Mouse (Mus musculus) kidney, adult 2 months (tissue): ENCODE measurements at regions not wholly inside any gene's neighbourhood (a gene's known extent, or its start where the extent isn't known, plus 50 kb on each side); places are given as distances from the start of the nearest gene placed in this dataset.

Experiments
- CTCF ChIP-seq: fragments of 200-500 bp; conservative IDR thresholded peaks from 2 replicates; pipeline ENCODE4 v1.5.1; 2011; ENCODE audit warnings: low read depth, mild to moderate bottlenecking, control low read depth, low read length, moderate library complexity, mixed read lengths; ENCODE audit not compliant: insufficient read depth, insufficient read length
- POLR2A ChIP-seq: fragments of 200-500 bp; IDR thresholded peaks from one replicate; pipeline ENCODE4 v1.6.1; 2011; ENCODE audit warnings: low read depth, low read length, control low read depth

- no peak for TF ChIP-seq CTCF
- TF ChIP-seq POLR2A = no peak
Observed at GRCm38 (mm10) chr10:43758124-43759025, 143.2 kb downstream of the Qrsl1 start.
